Mouse (Mus musculus): ENCODE measurements around the gene Wdr59.
"Not testable (repeated sequence)": the region's sequence is repeated elsewhere in the genome, so short reads cannot be mapped to it uniquely, and the experiment has no call there.

The Wdr59 gene

DNA sequence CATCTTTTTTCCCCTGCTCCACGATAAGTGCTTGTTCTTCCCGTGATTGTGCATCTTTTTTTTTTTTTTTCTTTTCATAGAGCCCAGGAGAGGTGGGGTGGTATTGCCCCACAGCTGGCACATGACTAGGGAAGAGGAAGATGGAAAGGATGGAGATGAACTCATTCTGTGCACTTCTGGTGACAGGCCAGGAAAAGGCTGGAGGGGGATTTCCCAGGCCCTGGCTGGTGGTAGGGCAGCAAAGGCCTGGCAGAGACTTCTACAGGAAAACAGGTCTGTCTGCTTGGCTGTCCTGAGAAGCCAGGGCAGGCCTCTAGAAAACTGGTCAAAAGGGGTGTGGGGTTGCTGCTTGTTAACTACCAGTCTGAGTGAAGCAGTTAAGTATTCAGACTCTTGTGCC lies 16.3 kb upstream of the Wdr59 start:
- no peak for DNase-seq (ENCODE audit: extremely low read depth, low read depth, low spot score)

DNA sequence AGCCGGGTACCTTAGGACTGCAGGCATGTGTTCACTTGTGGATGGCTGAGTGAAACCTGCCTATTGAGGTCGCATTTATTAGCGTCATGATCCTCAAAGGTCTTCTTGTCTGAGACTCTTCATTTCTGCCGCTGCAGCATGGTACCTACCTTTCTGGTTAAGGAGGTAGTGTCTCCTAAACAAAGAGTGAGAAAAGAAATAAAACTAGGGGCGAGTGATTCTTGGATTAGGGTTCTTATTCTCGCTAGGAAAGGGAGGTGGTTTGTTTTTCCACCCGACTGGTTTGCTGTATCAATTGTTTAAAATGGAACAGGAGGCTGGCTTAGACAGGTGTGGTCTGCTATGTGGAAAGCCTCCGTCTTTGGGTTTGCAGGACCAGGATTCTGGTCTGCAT lies 15.9 kb upstream of the Wdr59 start:
- DNase-seq (ENCODE audit: extremely low read depth, low read depth, low spot score), result no peak

DNA sequence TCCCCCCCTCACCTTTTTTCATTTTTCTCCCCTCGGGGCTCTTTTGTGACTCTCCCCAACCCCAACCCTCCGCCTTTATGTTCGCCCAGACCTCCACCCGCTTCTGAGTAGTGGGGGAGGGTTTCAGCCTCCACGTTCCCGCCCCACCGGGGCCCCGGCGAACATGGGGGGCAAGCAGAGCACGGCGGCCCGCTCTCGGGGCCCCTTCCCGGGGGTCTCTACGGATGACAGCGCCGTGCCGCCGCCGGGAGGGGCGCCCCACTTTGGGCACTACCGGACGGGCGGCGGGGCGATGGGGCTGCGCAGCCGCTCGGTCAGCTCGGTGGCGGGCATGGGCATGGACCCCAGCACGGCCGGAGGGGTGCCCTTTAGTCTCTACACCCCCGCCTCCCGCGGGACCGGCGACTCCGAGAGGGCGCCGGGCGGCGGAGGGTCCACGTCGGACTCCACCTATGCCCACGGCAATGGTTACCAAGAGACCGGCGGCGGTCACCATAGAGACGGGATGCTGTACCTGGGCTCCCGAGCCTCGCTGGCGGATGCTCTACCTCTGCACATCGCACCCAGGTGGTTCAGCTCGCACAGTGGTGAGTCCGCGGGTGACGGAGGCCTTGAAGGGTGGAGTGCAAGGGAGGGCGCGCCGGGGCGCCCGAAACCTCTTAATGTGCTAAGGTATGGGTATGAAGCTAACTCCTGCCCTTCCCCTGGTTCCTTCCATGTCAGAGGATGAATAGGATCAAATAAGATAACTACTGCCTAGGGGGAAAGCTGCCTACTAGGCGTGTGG lies 15.3 kb upstream of the Wdr59 start:
- DNase-seq (ENCODE audit: extremely low read depth, low read depth, low spot score), result no peak

DNA sequence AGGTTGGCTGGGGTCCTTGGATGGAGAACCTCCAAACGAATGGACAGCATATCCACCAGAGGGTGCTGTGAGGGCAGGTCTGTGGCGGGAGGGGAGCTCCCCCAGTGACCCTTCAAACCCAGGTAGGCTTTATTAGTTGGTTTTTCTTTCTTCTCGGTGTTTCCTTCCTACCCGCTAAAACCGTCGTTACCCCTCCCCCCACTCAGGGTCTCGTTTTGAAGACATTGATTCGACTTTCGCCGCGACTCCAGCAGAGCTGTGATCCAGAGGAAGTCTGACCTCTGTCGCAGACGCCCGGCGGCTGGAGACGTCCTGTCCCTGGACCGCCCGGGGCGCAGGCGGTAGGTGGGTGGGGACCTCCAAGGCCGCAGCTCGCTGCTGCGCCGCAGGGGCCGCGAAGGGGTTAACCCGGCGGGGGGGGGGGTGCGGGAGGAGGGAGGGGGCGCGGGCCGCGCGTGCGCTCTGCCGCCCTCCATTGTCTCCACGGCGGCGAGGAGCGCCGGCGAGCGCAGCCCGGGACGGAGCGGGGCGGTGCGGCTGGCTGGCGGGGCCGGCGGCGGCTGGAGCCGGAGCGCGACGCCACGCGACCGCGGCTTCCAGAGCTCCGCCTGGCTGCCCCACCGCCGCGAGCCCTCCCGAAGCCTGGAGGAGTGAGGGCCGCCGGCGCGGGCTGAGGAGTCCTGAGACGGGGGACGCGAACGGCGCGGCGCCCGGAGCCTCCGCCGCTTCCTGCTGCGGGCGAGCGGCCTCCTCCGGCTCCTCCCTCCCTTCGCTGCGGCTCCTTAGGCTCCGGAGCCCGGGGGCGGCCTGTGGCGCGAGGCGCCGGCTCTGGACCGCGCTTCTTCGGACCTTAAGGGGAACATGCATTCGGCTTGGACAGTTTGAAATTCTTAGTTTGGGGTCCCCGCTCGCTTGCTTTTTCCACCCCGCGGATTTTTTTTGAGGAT lies 14.4 kb upstream of the Wdr59 start, which contains the start of gene Znrf1:
Znrf1 (plus strand) TSS at position 67 of the 947 bp plus-strand sequence.
- no peak for DNase-seq (ENCODE audit: extremely low read depth, low read depth, low spot score)

DNA sequence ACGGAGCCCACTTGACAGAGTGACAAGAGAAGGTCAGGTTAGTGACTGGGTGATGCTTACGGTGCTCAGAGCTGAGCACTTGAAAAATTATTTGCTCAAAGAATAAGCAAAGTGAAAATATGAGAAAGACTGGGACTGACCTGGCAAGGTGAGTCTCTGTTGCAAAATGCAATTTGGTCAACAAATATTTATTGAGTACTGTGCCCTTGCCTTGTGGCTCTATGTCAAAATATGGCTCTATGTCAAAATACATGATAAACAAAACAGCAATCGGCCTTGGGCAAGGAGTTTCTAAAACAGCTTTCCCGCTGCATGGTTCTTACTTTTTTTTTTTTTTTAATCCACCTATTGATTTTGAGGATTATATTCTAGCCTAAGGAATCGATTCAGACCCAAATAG lies 13.6 kb upstream of the Wdr59 start:
- no peak for DNase-seq (ENCODE audit: extremely low read depth, low read depth, low spot score)

DNA sequence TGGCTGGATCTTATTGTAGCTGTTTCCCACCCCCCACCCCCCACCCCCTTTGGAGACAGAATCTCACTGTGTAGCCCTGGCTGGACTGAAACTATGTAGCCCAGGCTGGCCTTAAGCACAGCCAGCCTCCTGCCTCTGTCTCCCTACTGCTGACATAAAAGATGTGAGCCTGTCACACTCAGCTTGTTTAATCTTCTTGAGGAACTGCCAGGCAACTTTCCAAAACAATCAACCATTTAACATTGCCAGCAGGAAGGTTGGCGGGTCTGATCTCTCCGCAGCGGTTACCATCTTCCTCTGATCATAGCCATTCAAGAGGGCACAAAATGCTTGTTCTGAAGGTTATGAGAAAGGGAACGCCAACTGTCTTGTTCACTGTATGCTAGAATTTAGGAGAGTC lies 11.6 kb upstream of the Wdr59 start:
- DNase-seq (ENCODE audit: extremely low read depth, low read depth, low spot score), result no peak

DNA sequence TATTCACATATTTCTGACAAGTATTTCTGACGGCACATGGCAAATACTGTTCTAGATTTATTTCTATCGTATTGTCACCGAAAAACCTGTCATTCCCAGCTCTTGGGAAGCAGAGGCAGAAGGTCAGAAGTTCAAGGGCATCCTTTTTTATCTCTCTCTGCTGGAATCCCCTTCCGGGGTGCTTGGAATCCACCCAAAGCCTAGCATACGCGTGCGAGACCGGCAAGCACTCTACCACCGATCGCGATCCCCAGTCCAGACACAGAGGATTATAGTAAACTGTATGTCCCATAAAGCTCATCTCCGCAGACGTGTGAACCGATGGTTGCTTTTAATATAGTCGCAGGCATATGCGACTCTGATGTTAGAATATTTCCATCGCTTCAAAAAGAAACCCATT lies 9.7 kb upstream of the Wdr59 start:
- DNase-seq (ENCODE audit: extremely low read depth, low read depth, low spot score), result no peak

DNA sequence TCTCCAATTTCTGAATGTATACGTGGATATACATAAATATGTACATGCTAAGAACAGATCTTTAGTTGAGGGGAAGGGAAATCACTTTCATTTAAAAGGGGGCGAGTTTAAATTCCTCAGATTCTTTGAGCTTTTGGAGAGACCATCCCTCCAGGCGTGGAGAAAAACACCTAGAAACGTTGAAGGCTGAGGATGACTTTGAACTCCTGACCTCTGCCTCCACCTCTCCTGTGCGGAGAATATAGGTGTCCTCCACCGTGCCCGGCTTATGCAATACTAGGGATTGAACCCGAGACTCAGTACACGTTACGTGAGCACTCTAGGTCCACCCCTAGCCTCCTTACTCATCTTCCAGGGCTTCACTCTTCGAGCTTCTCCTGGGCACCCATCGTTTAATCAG lies 9.3 kb upstream of the Wdr59 start:
- DNase-seq (ENCODE audit: extremely low read depth, low read depth, low spot score), result no peak

DNA sequence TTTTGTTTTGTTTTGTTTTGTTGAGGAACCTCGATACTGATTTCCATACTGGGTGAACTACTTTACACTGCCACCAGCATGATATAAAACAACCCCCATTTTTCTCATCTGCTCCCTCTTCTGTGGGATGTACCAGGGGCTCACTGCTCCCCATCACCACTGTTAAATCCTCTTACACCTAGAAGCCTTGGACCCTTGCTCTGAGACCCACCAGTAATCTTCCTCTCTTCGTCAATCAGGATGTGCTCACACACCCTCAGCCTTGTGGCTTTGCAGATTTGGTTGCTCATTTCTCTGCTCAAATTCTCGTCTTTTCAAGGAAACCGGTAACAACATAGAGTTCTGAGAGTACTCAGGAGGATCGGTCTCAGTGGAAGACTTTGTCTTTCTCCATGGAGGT lies 6.2 kb upstream of the Wdr59 start:
- no peak for DNase-seq (ENCODE audit: extremely low read depth, low read depth, low spot score)

DNA sequence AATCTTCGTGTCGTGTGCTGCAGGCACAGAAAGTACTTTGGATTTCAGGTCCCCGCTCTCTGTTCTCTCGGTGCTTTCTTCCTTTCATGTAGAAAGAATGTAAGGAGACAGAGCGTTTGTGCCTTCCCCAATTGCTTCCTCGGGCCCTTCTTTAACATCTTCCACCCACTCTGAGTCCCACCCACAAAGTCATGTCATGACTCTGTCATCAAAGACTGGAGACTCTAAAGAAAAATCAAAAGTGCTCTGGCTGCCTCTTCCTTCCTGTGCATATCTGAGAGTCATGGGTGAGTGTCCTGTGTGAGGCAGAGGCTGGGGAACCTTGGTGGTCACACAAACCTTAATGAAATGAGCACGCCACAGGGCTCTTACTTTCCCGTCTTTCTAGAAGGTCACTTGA lies 5.3 kb upstream of the Wdr59 start:
- DNase-seq (ENCODE audit: extremely low read depth, low read depth, low spot score), result no peak

DNA sequence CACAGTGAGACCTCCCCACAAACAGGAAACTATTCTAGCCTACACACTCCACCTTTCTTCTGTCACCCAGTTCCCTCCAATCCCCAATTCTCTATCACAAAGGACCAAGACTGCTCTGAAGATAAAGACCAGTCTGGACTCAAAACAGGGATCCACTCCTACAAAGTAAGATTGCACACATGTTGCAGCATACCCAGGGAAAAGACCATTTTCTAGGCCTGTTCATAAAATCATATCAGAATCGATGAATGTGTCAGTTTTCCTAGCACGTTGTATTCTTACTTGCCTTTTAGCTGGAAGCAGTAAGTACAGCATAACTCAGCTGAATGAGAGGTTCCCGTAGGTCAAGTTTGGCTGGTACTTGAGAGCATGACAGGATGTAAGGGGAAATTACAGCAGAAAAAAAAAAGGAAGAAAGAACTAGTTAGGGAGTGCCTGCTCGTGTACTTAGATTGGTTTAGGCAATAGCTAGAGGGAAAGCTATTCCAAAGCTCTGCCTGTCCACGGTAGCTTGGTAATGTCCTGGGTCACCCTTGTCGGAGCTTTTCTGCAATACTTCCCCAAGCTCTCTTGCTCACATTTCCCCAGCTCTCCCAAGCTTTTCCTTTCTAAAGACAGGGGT lies 4.6 kb upstream of the Wdr59 start:
- DNase-seq (ENCODE audit: extremely low read depth, low read depth, low spot score), result no peak

DNA sequence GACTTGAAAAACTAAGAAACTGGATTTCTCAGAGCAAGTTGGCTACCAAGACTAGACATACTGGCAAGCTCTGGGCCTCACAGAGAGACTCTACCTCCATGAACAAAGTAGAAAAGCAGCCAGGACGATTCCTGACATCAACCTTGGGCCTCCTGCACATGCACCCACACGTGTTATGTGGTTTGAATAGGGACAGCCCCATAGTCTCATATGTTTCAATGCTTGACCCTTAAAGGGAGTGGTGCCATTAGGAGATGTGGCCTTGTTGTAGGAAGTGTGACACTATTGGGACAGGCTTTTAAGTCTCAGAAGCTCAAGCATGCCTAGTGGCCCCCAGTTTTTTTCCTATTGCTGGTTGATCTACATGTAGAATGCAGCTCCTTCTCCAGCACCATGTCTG lies 4.4 kb downstream of the Wdr59 start:
- DNase-seq (ENCODE audit: extremely low read depth, low read depth, low spot score), result no peak

DNA sequence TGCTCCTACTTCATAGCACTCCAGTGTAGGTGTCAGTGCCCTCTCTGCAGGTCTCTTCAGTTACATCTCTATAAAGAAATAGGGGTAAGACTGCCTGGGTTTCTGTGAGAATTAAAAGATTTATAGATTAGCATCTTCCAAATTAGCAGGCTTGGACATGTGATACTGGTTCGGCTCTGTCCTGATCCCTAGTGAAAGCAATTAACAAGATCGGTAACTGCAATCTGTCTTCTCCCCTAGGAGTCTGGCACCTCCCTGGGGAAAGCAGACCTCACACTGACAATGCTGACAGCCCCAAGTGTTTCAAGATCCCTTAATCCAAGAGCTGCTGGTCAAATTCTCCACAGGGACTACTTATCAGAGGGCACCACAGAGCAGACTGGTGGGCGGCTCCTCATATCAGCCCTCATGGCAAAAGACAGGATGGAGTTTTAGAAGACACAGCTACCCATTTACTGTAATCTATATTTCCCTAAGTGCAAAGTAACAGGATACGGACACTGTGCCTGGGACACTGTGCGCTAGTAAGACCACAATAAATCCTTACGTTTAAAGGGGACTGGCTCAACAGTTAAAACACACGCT lies 5.3 kb downstream of the Wdr59 start:
- no peak for DNase-seq (ENCODE audit: extremely low read depth, low read depth, low spot score)

DNA sequence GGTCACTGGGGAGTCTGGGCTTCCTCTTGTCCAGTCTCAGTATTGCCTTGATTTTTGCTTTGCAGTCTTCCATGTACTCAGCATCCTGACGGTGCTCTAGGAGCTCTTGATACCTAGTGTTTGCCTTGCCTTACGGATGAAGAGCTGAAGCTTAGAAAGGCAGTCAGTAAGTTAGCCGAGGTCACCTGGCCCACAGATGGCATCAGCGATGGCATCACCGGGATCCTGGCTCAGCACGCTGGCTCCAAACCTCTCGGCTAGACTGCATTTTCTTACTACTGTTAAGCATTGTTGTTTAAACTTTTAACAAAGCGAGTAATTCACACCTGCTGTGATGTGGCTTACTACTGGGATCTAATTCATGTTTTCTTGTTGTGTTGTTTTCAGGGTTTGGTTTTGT lies 8.4 kb downstream of the Wdr59 start:
- no peak for DNase-seq (ENCODE audit: extremely low read depth, low read depth, low spot score)

DNA sequence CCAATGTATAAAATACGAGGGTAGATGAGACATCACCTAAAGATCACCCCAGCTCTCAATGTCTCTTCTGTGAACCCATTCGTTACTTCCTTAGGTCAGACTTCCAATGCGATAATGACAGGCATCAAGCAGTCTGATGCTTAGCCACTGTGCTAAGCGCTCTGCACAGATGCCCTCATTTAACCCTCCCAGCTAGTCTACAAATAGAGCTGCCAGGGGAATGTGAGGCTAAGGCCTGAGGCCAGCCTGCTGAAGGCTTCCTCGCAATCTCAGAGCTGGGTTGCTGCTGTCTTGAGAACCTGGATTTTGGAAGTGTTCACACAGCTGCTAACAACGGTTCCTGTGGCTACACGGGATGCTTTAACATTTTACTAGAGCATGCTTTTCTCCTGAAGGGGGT lies 9.0 kb downstream of the Wdr59 start:
- no peak for DNase-seq (ENCODE audit: extremely low read depth, low read depth, low spot score)

DNA sequence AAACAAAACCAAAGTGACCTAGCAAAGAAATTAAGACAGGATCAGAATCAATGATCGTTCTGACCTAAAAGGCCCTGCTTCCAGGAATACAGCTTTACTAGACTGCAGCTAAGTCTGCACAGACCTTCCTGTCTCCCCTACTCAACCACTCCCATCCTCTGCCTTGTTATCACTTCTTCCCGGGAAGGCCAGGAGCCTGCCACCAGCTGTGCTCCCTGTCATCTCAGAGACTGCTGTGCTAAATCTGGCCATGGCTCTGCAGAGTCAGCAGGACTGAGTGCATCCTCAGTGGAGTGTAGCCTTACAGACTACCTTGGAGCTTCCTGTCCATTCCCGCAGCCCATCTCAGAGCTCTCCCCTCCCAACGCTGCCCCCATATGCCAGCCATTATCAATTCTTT lies 11.5 kb downstream of the Wdr59 start:
- no peak for DNase-seq (ENCODE audit: extremely low read depth, low read depth, low spot score)

DNA sequence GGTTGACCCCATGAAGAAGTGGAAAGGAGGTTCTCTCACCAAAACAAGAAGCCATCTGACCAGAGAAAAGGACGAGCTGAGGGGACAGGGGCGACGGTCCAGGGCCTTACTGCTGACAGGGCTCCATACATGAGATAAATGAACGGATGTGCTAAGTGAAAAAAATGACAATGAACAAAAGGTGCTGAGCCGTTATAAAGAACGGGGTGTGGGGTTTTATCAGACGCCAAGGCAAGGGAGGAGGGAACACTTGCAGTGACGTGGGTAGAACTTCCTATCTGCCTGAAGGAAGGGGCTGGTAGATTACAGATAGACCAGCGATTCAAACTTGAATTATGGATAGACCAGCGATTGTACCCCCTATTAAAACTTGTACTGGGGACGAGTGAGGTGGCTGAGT lies 12.6 kb downstream of the Wdr59 start:
- no peak for DNase-seq (ENCODE audit: extremely low read depth, low read depth, low spot score)

DNA sequence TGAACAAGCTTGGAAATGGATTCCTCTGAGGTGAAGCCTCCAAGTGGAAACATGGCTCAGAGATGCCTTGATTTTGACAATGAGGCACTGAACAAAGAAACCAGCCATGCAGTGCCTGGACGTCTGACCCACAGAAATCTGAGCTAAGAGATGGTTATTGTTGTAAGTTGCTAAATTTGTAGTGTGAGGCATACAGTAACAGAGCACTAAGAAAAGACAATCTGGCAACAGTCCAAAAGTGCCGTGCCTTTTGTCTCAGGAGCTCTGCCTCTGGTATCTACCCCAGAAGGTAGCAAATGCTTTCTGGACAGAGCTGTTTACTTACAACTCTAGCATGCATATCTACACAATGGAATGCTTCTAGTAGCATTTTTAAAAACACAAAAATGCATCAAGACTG lies 13.3 kb downstream of the Wdr59 start:
- no peak for DNase-seq (ENCODE audit: extremely low read depth, low read depth, low spot score)

DNA sequence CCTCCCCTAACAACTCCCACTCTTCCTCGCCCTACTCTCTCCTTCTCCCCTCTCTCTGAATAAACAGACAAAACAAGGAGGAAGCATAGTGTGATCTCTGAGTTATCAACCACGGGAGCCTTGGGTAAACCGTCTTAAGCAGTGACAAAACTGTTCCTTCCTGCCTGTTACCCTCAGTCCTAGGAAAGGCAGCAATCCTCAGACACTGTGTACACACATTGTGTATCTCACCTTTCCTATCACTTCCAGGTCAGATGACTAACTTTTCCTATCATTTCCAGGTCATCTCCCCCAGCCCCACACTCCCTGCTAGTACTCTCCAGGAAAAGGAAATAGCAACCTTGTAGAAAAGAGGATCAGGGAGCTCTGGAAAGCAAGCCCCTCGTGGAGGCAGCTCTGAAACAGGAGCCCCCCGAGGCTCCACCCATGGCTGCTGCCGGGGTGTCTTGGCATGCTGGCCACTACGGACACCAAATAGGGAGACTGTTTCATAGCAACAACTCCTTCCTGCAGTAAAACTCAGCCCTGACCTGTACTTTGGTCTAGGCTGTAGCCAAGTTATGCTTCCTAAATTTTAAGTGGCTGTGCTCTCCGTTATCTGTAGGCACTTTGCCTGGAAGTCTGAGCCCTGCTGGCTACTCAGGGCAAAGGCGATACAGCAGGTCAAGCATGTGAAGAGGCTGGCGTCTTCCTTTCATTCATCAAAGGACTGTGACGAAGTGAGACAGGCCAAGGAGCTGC lies 20.0 kb downstream of the Wdr59 start:
- DNase-seq (ENCODE audit: extremely low read depth, low read depth, low spot score), result no peak

DNA sequence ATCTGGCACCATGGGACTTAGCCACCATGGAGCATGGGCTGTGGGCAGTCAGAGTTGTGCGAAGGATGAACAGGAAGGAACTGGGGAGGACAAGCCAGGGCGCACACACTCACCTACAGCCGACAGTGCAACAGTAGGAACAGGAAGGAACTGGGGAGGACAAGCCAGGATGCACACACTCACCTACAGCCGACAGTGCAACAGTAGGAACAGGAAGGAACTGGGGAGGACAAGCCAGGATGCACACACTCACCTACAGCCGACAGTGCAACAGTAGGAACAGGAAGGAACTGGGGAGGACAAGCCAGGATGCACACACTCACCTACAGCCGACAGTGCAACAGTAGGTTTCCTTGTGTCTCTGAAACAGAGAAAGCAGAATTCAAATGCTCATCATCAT lies 23.6 kb downstream of the Wdr59 start:
- not testable (repeated sequence) for DNase-seq (ENCODE audit: extremely low read depth, low read depth, low spot score)

DNA sequence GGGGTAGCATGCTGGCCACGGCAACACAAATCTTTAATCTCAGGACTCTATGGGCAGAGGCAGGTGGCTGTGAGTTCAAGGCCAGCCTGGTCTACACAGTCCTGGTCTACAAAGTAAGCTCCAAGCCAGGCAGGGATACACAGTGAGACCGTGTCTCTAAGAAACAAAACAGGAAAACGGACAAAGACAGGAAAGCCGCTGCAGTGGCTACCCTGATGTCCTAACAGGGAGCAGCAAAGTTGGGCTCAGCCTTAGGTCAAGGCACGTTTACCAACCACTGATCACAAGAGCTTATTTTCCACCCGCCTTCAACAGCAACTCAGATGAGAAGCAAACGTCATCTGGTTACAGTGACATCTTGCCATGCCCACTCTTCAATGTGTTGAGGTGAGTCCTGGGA lies 25.6 kb downstream of the Wdr59 start:
- DNase-seq (ENCODE audit: extremely low read depth, low read depth, low spot score), result no peak

Data from fat pad, adult 2 months (tissue).